Mouse (Mus musculus): ENCODE results near the gene Fzd1. TPM values are rescaled to one million over a fixed set of nuclear protein-coding genes. Genes with fewer than 3 reads are reported as not detected.

Fzd1 gene
- polyA plus RNA-seq, 1 experiment = 13.1 TPM

DNA sequence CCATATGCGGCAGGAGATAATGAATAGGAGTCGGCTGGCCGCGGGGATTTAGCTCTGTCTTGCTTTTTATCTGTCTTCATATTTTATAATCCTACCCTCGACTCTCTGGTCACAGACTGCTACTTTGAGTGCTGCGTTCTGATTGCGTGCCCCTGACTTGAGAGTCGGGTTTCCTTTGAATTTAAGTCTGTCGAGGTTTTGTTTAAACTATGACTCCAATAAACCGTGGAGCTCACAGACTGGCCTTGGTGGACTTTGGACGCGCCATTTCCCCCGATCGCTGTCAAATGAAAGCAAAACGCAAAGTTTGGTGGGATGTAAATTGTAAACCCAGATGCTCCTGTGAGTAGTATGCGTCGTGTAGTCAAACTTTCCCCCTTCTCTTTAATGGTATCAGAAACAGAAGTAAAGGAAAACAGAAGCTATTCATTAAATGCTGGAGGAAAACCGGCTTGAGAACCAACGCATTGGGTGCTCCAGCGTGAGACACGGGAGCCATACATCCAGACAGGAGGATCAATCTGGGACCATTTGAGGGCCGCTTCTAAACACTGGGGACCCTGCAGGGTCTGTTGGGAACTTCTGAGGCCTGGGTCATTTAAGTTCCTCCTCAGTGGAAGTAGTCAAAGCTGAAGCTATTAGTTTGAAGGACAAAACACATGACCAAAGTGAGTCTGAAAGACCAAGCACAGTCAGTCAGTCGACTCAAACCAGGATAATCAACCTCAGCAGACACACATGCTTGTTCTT lies 671 bp upstream of the Fzd1 start:
- TF ChIP-seq POLR2A (IDR thresholded peaks at IDR 0.05; ENCODE audit: insufficient read length, low read depth) (no peak), TCF12 (IDR thresholded peaks at IDR 0.05; ENCODE audit: insufficient read depth, poor library complexity, severe bottlenecking) (no peak), CEBPB (IDR thresholded peaks at IDR 0.05; ENCODE audit: insufficient read depth, poor library complexity, severe bottlenecking) (no peak), REST (IDR thresholded peaks at IDR 0.05; ENCODE audit: insufficient read depth, insufficient read length) (no peak), MAX (IDR thresholded peaks at IDR 0.05; ENCODE audit: low read depth) (no peak), POLR2AphosphoS2 (IDR thresholded peaks at IDR 0.05; ENCODE audit: insufficient read length, low read depth) (no peak), SRF (IDR thresholded peaks at IDR 0.05; ENCODE audit: control insufficient read depth, insufficient read length, low read depth) (no peak), MYOG (IDR thresholded peaks at IDR 0.05; ENCODE audit: control insufficient read depth in 1 of 3, insufficient read depth in 1 of 3, insufficient read length in 2 of 3, low read depth in 2 of 3) (no peak), MYOD1 (IDR thresholded peaks at IDR 0.05; ENCODE audit: control insufficient read depth in 1 of 3, insufficient read length in 2 of 3, low read depth in 2 of 3) (no peak), TCF3 (IDR thresholded peaks at IDR 0.05; ENCODE audit: insufficient read length, low read depth) (no peak), E2F4 (IDR thresholded peaks at IDR 0.05; ENCODE audit: insufficient read depth) (no peak)
- Histone ChIP-seq H3K4me3 (peak overlapping the region; percentile 63), H3ac (ENCODE audit: control insufficient read depth, insufficient read length) (peak overlapping the region; percentile 85), H3K79me2 (ENCODE audit: control insufficient read depth, insufficient read depth) (no peaks in the 10 kb centered on the region), H3K4me2 (ENCODE audit: low read depth) (peak overlapping the region; percentile 68), H3K27me3 (ENCODE audit: control insufficient read depth, insufficient read depth, insufficient read length) (no peaks in the 10 kb centered on the region), H3K36me3 (ENCODE audit: control insufficient read depth, insufficient read depth) (peaks cover 8% of the 10 kb centered on the region)

DNA sequence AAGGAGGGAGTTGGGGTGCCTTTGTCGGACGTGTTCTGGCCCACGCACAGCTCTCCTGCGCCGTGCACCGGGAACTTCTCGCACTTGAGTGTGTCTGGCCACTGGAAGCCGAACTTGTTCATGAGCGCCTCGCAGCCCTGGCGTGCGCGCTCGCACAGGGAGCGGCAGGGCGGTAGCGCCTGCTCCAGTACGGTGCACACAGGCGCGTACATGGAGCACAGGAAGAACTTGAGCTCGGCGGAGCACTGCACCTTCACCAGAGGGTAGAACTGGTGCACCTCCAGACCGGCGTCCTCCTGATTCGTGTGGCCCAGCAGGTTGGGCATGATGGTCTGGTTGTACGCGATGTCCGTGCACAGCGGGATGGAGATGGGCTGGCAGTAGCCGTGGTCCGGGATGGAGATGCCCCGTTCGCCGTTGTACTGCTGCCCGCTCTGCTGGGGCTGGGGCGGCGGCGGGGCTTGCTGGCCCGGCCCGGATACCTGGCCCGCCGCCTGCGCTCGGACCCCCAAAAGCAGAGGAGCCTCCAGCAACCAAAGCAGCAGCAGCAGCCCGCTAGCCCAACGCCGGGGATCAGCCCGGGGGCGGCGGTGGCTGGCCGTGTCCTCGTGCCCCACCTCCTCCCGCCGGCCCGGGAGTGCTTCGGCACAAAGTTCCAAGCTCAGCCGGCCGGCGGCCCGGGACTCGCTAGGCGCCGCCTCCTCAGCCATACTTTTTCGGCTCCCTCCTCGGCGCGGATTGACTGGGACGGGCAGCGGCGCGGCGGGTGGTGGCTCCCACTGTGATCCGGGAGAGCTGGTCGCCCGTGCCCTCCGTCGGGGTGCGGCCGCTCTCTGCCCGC lies 744 bp downstream of the Fzd1 start:
- Histone ChIP-seq H3K36me3 (ENCODE audit: control insufficient read depth, insufficient read depth) (peaks cover 8% of the 10 kb centered on the region), H3K4me2 (ENCODE audit: low read depth) (peak overlapping the region; percentile 56), H3K4me3 (peak overlapping the region; percentile 63), H3K79me2 (ENCODE audit: control insufficient read depth, insufficient read depth) (no peaks in the 10 kb centered on the region), H3ac (ENCODE audit: control insufficient read depth, insufficient read length) (peak overlapping the region; percentile 85), H3K27me3 (ENCODE audit: control insufficient read depth, insufficient read depth, insufficient read length) (no peaks in the 10 kb centered on the region)
- TF ChIP-seq POLR2A (IDR thresholded peaks at IDR 0.05; ENCODE audit: insufficient read length, low read depth) (peak; percentile 4), POLR2AphosphoS2 (IDR thresholded peaks at IDR 0.05; ENCODE audit: insufficient read length, low read depth) (peak; percentile 42), CEBPB (IDR thresholded peaks at IDR 0.05; ENCODE audit: insufficient read depth, poor library complexity, severe bottlenecking) (no peak)

DNA sequence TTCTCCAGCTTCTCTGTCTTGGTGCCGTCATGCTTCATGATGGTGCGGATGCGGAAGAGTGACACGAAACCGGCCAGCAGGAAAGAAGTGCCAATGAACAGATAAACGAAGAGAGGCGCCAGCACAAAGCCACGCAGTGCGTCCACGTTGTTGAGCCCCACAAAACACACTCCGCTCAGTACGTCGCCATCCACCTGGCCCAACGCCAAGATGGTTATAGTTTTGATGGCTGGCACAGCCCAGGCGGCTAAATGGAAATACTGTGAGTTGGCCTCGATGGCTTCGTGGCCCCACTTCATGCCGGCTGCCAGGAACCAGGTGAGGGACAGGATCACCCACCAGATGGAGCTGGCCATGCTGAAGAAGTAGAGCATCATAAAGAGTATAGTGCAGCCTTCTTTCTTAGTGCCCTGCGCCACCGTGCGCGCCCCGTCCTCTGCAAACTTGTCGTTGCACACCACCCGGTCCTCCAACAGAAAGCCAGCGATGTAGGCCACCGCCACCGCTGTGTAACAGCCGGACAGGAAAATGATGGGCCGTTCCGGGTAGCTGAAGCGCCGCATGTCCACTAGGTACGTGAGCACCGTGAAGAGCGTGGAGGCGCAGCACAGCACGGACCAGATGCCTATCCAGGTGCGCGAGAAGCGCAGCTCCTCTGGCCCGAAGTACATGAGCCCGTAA lies 1.7 kb downstream of the Fzd1 start:
- Histone ChIP-seq H3K79me2 (ENCODE audit: control insufficient read depth, insufficient read depth) (no peaks in the 10 kb centered on the region), H3K4me3 (no peak overlapping the region), H3K4me2 (ENCODE audit: low read depth) (no peak overlapping the region), H3K27me3 (ENCODE audit: control insufficient read depth, insufficient read depth, insufficient read length) (no peaks in the 10 kb centered on the region), H3K36me3 (ENCODE audit: control insufficient read depth, insufficient read depth) (peaks cover 8% of the 10 kb centered on the region), H3ac (ENCODE audit: control insufficient read depth, insufficient read length) (no peak overlapping the region)
- TF ChIP-seq TCF3 (IDR thresholded peaks at IDR 0.05; ENCODE audit: insufficient read length, low read depth) = no peak
- TF ChIP-seq MYOG (IDR thresholded peaks at IDR 0.05; ENCODE audit: control insufficient read depth in 1 of 3, insufficient read depth in 1 of 3, insufficient read length in 2 of 3, low read depth in 2 of 3) = no peak
- TF ChIP-seq CEBPB (IDR thresholded peaks at IDR 0.05; ENCODE audit: insufficient read depth, poor library complexity, severe bottlenecking) = no peak
- TF ChIP-seq SRF (IDR thresholded peaks at IDR 0.05; ENCODE audit: control insufficient read depth, insufficient read length, low read depth) = no peak
- TF ChIP-seq POLR2A (IDR thresholded peaks at IDR 0.05; ENCODE audit: insufficient read length, low read depth) = no peak
- no peak for TF ChIP-seq E2F4 (IDR thresholded peaks at IDR 0.05; ENCODE audit: insufficient read depth)
- TF ChIP-seq MYOD1 (IDR thresholded peaks at IDR 0.05; ENCODE audit: control insufficient read depth in 1 of 3, insufficient read length in 2 of 3, low read depth in 2 of 3) = no peak
- TF ChIP-seq MAX (IDR thresholded peaks at IDR 0.05; ENCODE audit: low read depth) = no peak
- no peak for TF ChIP-seq REST (IDR thresholded peaks at IDR 0.05; ENCODE audit: insufficient read depth, insufficient read length)
- TF ChIP-seq TCF12 (IDR thresholded peaks at IDR 0.05; ENCODE audit: insufficient read depth, poor library complexity, severe bottlenecking) = no peak
- no peak for TF ChIP-seq POLR2AphosphoS2 (IDR thresholded peaks at IDR 0.05; ENCODE audit: insufficient read length, low read depth)
- TF ChIP-seq USF1 (IDR thresholded peaks at IDR 0.05; ENCODE audit: low read depth) = no peak

DNA sequence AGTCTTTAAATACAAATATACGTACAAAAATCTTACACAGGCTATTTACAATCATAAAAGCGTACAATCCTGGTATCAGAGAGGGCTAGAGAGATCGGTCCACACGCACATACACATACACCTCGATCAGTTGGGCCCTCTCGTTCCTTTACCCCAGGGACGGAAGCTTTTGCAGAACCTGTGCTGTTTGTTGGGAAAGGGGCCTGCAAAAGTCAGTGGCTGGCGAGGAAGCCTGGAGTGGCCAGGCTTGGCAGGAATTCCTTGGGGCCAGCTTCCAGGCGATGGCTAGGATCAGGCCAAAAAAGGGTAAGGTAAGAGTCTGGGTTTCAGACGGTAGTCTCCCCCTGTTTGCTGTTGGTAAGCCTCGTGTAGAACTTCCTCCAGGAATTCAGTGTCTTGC lies 2.5 kb downstream of the Fzd1 start:
- H3ac ChIP-seq (ENCODE audit: control insufficient read depth, insufficient read length) = no peak overlapping the region
- no peaks in the 10 kb centered on the region for H3K27me3 ChIP-seq (ENCODE audit: control insufficient read depth, insufficient read depth, insufficient read length)
- H3K4me2 ChIP-seq (ENCODE audit: low read depth) = no peak overlapping the region
- H3K79me2 ChIP-seq (ENCODE audit: control insufficient read depth, insufficient read depth) = no peaks in the 10 kb centered on the region
- H3K36me3 ChIP-seq (ENCODE audit: control insufficient read depth, insufficient read depth) = peaks cover 8% of the 10 kb centered on the region
- no peak overlapping the region for H3K4me3 ChIP-seq
- TF ChIP-seq POLR2AphosphoS2 (IDR thresholded peaks at IDR 0.05; ENCODE audit: insufficient read length, low read depth) (no peak), TCF12 (IDR thresholded peaks at IDR 0.05; ENCODE audit: insufficient read depth, poor library complexity, severe bottlenecking) (no peak), SRF (IDR thresholded peaks at IDR 0.05; ENCODE audit: control insufficient read depth, insufficient read length, low read depth) (no peak), CEBPB (IDR thresholded peaks at IDR 0.05; ENCODE audit: insufficient read depth, poor library complexity, severe bottlenecking) (no peak), POLR2A (IDR thresholded peaks at IDR 0.05; ENCODE audit: insufficient read length, low read depth) (no peak), USF1 (IDR thresholded peaks at IDR 0.05; ENCODE audit: low read depth) (no peak), MAX (IDR thresholded peaks at IDR 0.05; ENCODE audit: low read depth) (no peak)
